Mouse (Mus musculus): ENCODE measurements around the gene Mief2. TPM values are rescaled to one million over a fixed set of nuclear protein-coding genes. Genes with fewer than 3 reads are reported as not detected.

Gene Mief2
- polyA plus RNA-seq, 1 experiment from 2014 or later = 16.9 TPM

- Histone ChIP-seq H3K36me3 (peaks cover 100% of the 10 kb centered on the region), H3K9me3 (no peaks in the 10 kb centered on the region), H3K27me3 (ENCODE audit: insufficient read depth, poor library complexity, severe bottlenecking) (no peaks in the 10 kb centered on the region), H3K4me1 (replicated peaks) (peaks cover 20% of the 10 kb centered on the region), H3K4me3 (no peak overlapping the region), H3K27ac (no peak overlapping the region)
- 90% methylated on average over 14 of the region's 14 CpGs for WGBS
- DNase-seq (ENCODE audit: low spot score) = no peak
Observed at GRCm38 (mm10) chr11:60706696-60707480, 21.3 kb upstream of the Mief2 start.

GRCm38 (mm10) chr11:60707672-60708071, 20.5 kb upstream of the Mief2 start:
- Histone ChIP-seq H3K27me3 (ENCODE audit: insufficient read depth, poor library complexity, severe bottlenecking) (no peaks in the 10 kb centered on the region), H3K4me1 (replicated peaks) (peaks cover 12% of the 10 kb centered on the region), H3K27ac (no peak overlapping the region), H3K4me3 (no peak overlapping the region), H3K36me3 (peaks cover 100% of the 10 kb centered on the region), H3K9me3 (no peaks in the 10 kb centered on the region)
- WGBS = 81% methylated on average over 3 of the region's 3 CpGs
- DNase-seq (ENCODE audit: low spot score) = no peak

- no peaks in the 10 kb centered on the region for H3K27me3 ChIP-seq (ENCODE audit: insufficient read depth, poor library complexity, severe bottlenecking)
- peaks cover 100% of the 10 kb centered on the region for H3K36me3 ChIP-seq
- peaks cover 2% of the 10 kb centered on the region for H3K4me1 ChIP-seq (replicated peaks)
- WGBS = 90% methylated on average over 10 of the region's 10 CpGs
- no peak overlapping the region for H3K4me3 ChIP-seq
- no peak overlapping the region for H3K27ac ChIP-seq
- no peak for DNase-seq (ENCODE audit: low spot score)
- H3K9me3 ChIP-seq = no peaks in the 10 kb centered on the region
Observed at GRCm38 (mm10) chr11:60708631-60709030, 19.6 kb upstream of the Mief2 start.

GRCm38 (mm10) chr11:60709481-60710465, 18.4 kb upstream of the Mief2 start:
- DNase-seq (ENCODE audit: low spot score) = no peak
- H3K27ac ChIP-seq = no peak overlapping the region
- no peaks in the 10 kb centered on the region for H3K9me3 ChIP-seq
- 93% methylated on average over 45 of the region's 45 CpGs for WGBS
- H3K36me3 ChIP-seq = peaks cover 100% of the 10 kb centered on the region
- no peaks in the 10 kb centered on the region for H3K27me3 ChIP-seq (ENCODE audit: insufficient read depth, poor library complexity, severe bottlenecking)
- no peaks in the 10 kb centered on the region; the same call in 1 of the 2 replicates for H3K4me1 ChIP-seq (replicated peaks)
- H3K4me3 ChIP-seq = no peak overlapping the region

- Histone ChIP-seq H3K27me3 (ENCODE audit: insufficient read depth, poor library complexity, severe bottlenecking) (no peaks in the 10 kb centered on the region), H3K4me1 (replicated peaks) (no peaks in the 10 kb centered on the region; the same call in 1 of the 2 replicates), H3K27ac (no peak overlapping the region), H3K36me3 (peaks cover 100% of the 10 kb centered on the region), H3K4me3 (no peak overlapping the region), H3K9me3 (no peaks in the 10 kb centered on the region)
- WGBS = 94% methylated on average over 17 of the region's 17 CpGs
- no peak for DNase-seq (ENCODE audit: low spot score)
Observed at GRCm38 (mm10) chr11:60711218-60711617, 17.0 kb upstream of the Mief2 start.

- Histone ChIP-seq H3K27ac (no peak overlapping the region), H3K27me3 (ENCODE audit: insufficient read depth, poor library complexity, severe bottlenecking) (no peaks in the 10 kb centered on the region), H3K4me3 (no peak overlapping the region), H3K9me3 (no peaks in the 10 kb centered on the region), H3K4me1 (replicated peaks) (no peaks in the 10 kb centered on the region; the same call in 1 of the 2 replicates), H3K36me3 (peaks cover 100% of the 10 kb centered on the region)
- 95% methylated on average over 18 of the region's 18 CpGs for WGBS
- DNase-seq (ENCODE audit: low spot score) = no peak
Observed at GRCm38 (mm10) chr11:60712040-60712439, 16.2 kb upstream of the Mief2 start.

- Histone ChIP-seq H3K4me1 (replicated peaks) (no peaks in the 10 kb centered on the region), H3K27me3 (ENCODE audit: insufficient read depth, poor library complexity, severe bottlenecking) (no peaks in the 10 kb centered on the region), H3K36me3 (peaks cover 100% of the 10 kb centered on the region), H3K9me3 (no peaks in the 10 kb centered on the region), H3K27ac (no peak overlapping the region), H3K4me3 (no peak overlapping the region)
- 95% methylated on average over 13 of the region's 13 CpGs for WGBS
- no peak for DNase-seq (ENCODE audit: low spot score)
Observed at GRCm38 (mm10) chr11:60712639-60713255, 15.5 kb upstream of the Mief2 start.

- no peaks in the 10 kb centered on the region for H3K4me1 ChIP-seq (replicated peaks)
- H3K36me3 ChIP-seq = peaks cover 100% of the 10 kb centered on the region
- H3K9me3 ChIP-seq = no peaks in the 10 kb centered on the region
- no peak for DNase-seq (ENCODE audit: low spot score)
- WGBS = 91% methylated on average over 5 of the region's 5 CpGs
- no peak overlapping the region for H3K27ac ChIP-seq
- H3K4me3 ChIP-seq = no peak overlapping the region
- H3K27me3 ChIP-seq (ENCODE audit: insufficient read depth, poor library complexity, severe bottlenecking) = no peaks in the 10 kb centered on the region
Observed at GRCm38 (mm10) chr11:60715833-60716232, 12.4 kb upstream of the Mief2 start.

- Histone ChIP-seq H3K9me3 (no peaks in the 10 kb centered on the region), H3K27ac (no peak overlapping the region), H3K36me3 (peaks cover 100% of the 10 kb centered on the region), H3K4me1 (replicated peaks) (no peaks in the 10 kb centered on the region), H3K4me3 (no peak overlapping the region), H3K27me3 (ENCODE audit: insufficient read depth, poor library complexity, severe bottlenecking) (no peaks in the 10 kb centered on the region)
- no peak for DNase-seq (ENCODE audit: low spot score)
- WGBS = 87% methylated on average over 5 of the region's 5 CpGs
Observed at GRCm38 (mm10) chr11:60719263-60719662, 8.9 kb upstream of the Mief2 start.

GRCm38 (mm10) chr11:60726601-60727391, 1.4 kb upstream of the Mief2 start, which contains the start of gene Flii:
Gene Flii, minus strand, starts transcription at chr11:60727263.
- no peaks in the 10 kb centered on the region for H3K9me3 ChIP-seq
- peak within 1 kb of the TSS; percentile 90 for H3K27ac ChIP-seq
- H3K4me1 ChIP-seq (replicated peaks) = peaks cover 35% of the 10 kb centered on the region
- H3K36me3 ChIP-seq = peaks cover 51% of the 10 kb centered on the region
- DNase-seq (ENCODE audit: low spot score) = peak; percentile 80
- H3K4me3 ChIP-seq = peak within 1 kb of the TSS; percentile 75
- H3K27me3 ChIP-seq (ENCODE audit: insufficient read depth, poor library complexity, severe bottlenecking) = no peaks in the 10 kb centered on the region
- WGBS = 1% methylated on average over 68 of the region's 71 CpGs

GRCm38 (mm10) chr11:60727392-60728140, 632 bp upstream of the Mief2 start:
- 8% methylated on average over 12 of the region's 12 CpGs for WGBS
- Histone ChIP-seq H3K4me1 (replicated peaks) (peaks cover 35% of the 10 kb centered on the region), H3K9me3 (no peaks in the 10 kb centered on the region), H3K4me3 (peak overlapping the region; percentile 75), H3K27ac (peak overlapping the region; percentile 90), H3K36me3 (peaks cover 50% of the 10 kb centered on the region), H3K27me3 (ENCODE audit: insufficient read depth, poor library complexity, severe bottlenecking) (no peaks in the 10 kb centered on the region)
- no peak for DNase-seq (ENCODE audit: low spot score)

Data from hindbrain, embryonic 10.5 days (tissue).